8 mouse cellular contexts compared by ENCODE assay signal in genomic region chr15:59263433-59264328, GRCm38 (mm10).
A peak's percentile ranks its signal among the peaks of the same experiment; 100 is the strongest.
DNase-seq lines count a peak whose midpoint lies in the region; ATAC-seq lines count a peak whose summit lies in the region.

No protein-coding gene starts in this region.

- ATAC-seq in embryonic facial prominence, embryonic 15.5 days (ENCODE audit: insufficient number of reproducible peaks, low FRiP score, low TSS enrichment, low read depth), result 0 out of 2 replicates have a peak, but pooled peaks have one; percentile 29
- ATAC-seq in intestine, embryonic 14.5 days (replicated peaks; ENCODE audit: low FRiP score, low TSS enrichment, low read depth), result no peak
- ATAC-seq in hindbrain, embryonic 14.5 days (ENCODE audit: low FRiP score), result no peak

- H3K36me3 ChIP-seq in embryonic facial prominence, embryonic 15.5 days, result no peaks in the 10 kb centered on the region
- no peaks in the 10 kb centered on the region for H3K36me3 ChIP-seq in intestine, embryonic 14.5 days (ENCODE audit: control insufficient read depth, insufficient read depth, low read length)
- H3K36me3 ChIP-seq in hindbrain, embryonic 14.5 days (replicated peaks; ENCODE audit: control insufficient read depth, insufficient read depth), result no peaks in the 10 kb centered on the region

- H3K4me3 ChIP-seq in embryonic facial prominence, embryonic 15.5 days (replicated peaks), result no peak overlapping the region
- no peak overlapping the region for H3K4me3 ChIP-seq in intestine, embryonic 14.5 days (ENCODE audit: low read depth, low read length)
- no peak overlapping the region for H3K4me3 ChIP-seq in hindbrain, embryonic 14.5 days (replicated peaks; ENCODE audit: low read length)

- no peaks in the 10 kb centered on the region for H3K9me3 ChIP-seq in embryonic facial prominence, embryonic 15.5 days (replicated peaks)
- H3K9me3 ChIP-seq in intestine, embryonic 14.5 days (ENCODE audit: control insufficient read depth, low read length), result no peaks in the 10 kb centered on the region
- H3K9me3 ChIP-seq in hindbrain, embryonic 14.5 days (ENCODE audit: control insufficient read depth, low read length), result no peaks in the 10 kb centered on the region

- peak; percentile 19 for DNase-seq in 3134 (ENCODE audit: extremely low read depth, insufficient read length, low spot score)
- DNase-seq in CD4-positive helper T cell, adult 2 months (ENCODE audit: low read depth, low spot score), result peak; percentile 71
- DNase-seq in intestine, embryonic 14.5 days (ENCODE audit: low spot score), result no peak
- DNase-seq in lung, postnatal 14 days, result peak; percentile 67
- peak; percentile 71 for DNase-seq in thymus, postnatal 25 days
- no peak for DNase-seq in hindbrain, embryonic 14.5 days (ENCODE audit: low spot score)
- DNase-seq in layer of hippocampus, adult 8-10 months (ENCODE audit: low spot score in 2 of 2), result no peak

- peaks cover 8% of the 10 kb centered on the region; the same call in 1 of the 2 replicates for H3K4me1 ChIP-seq in embryonic facial prominence, embryonic 15.5 days
- H3K4me1 ChIP-seq in intestine, embryonic 14.5 days (replicated peaks; ENCODE audit: control insufficient read depth, insufficient read depth, low read length), result peaks cover 4% of the 10 kb centered on the region; the same call in 1 of the 2 replicates
- H3K4me1 ChIP-seq in hindbrain, embryonic 14.5 days (replicated peaks; ENCODE audit: control insufficient read depth, insufficient read depth, low read length), result no peaks in the 10 kb centered on the region

- no peak overlapping the region for H3K9ac ChIP-seq in embryonic facial prominence, embryonic 15.5 days
- no peak overlapping the region for H3K9ac ChIP-seq in intestine, embryonic 14.5 days (ENCODE audit: low read length)
- H3K9ac ChIP-seq in hindbrain, embryonic 14.5 days, result no peak overlapping the region

- H3K4me2 ChIP-seq in embryonic facial prominence, embryonic 15.5 days (replicated peaks), result 0 out of 2 replicates have a peak overlapping the region, but pooled peaks have one; percentile 6
- H3K4me2 ChIP-seq in intestine, embryonic 14.5 days (ENCODE audit: low read length), result peak overlapping the region; percentile 17; the same call in 1 of the 2 replicates
- no peak overlapping the region for H3K4me2 ChIP-seq in hindbrain, embryonic 14.5 days (replicated peaks)

- 37% methylated on average over 13 of the region's 13 CpGs for WGBS in embryonic facial prominence, embryonic 15.5 days
- 52% methylated on average over 13 of the region's 13 CpGs for WGBS in intestine, embryonic 14.5 days
- 69% methylated on average over 13 of the region's 13 CpGs for WGBS in hindbrain, embryonic 14.5 days

- peak overlapping the region; percentile 25; the same call in 1 of the 2 replicates for H3K27ac ChIP-seq in embryonic facial prominence, embryonic 15.5 days (replicated peaks)
- no peak overlapping the region; the same call in 1 of the 2 replicates for H3K27ac ChIP-seq in intestine, embryonic 14.5 days (ENCODE audit: low read depth)
- H3K27ac ChIP-seq in hindbrain, embryonic 14.5 days, result no peak overlapping the region

- H3K27me3 ChIP-seq in embryonic facial prominence, embryonic 15.5 days, result no peaks in the 10 kb centered on the region
- no peaks in the 10 kb centered on the region for H3K27me3 ChIP-seq in intestine, embryonic 14.5 days (replicated peaks; ENCODE audit: control insufficient read depth, insufficient read depth, low read length)
- no peaks in the 10 kb centered on the region for H3K27me3 ChIP-seq in hindbrain, embryonic 14.5 days (ENCODE audit: control insufficient read depth, insufficient read depth, low read length)

Comparison
In these comparisons a context has a peak if more than half of its experiments do, and no peak if none do; other contexts are left out.
1. DNase-seq: peak in 3134 (single experiment), CD4-positive helper T cell, adult 2 months (single experiment), lung, postnatal 14 days (single experiment) and thymus, postnatal 25 days (single experiment); none in intestine, embryonic 14.5 days (single experiment), hindbrain, embryonic 14.5 days (single experiment) and layer of hippocampus, adult 8-10 months (0 of 2).